Mouse (Mus musculus) natural killer cell, adult 2 months (primary cell): Measurements from ENCODE around the gene Birc7.

Experiments used
- DNase-seq, 2 experiments: peaks; one replicate each; pipeline ENCODE4 v3.0.0; 2022; ENCODE audit warnings: low spot score in 2 of 2

Birc7 gene

GRCm38 (mm10) chr2:180928723-180929122 lies at the start of gene Birc7:
Birc7 (plus strand) TSS chr2:180929023.
- DNase-seq: no peak

- no peak for DNase-seq
Observed at GRCm38 (mm10) chr2:180879365-180880067, 49.3 kb upstream of the Birc7 start.

- no peak for DNase-seq
Observed at GRCm38 (mm10) chr2:180881281-180881680, 47.5 kb upstream of the Birc7 start.

- no peak for DNase-seq
Observed at GRCm38 (mm10) chr2:180885270-180885669, 43.6 kb upstream of the Birc7 start.

GRCm38 (mm10) chr2:180889271-180889920 lies 39.4 kb upstream of the Birc7 start:
- DNase-seq: no peak

GRCm38 (mm10) chr2:180889921-180890280 lies 38.9 kb upstream of the Birc7 start:
- no peak for DNase-seq

GRCm38 (mm10) chr2:180890422-180891074 lies 38.3 kb upstream of the Birc7 start:
- no peak for DNase-seq

- no peak for DNase-seq
Observed at GRCm38 (mm10) chr2:180891075-180891834, 37.6 kb upstream of the Birc7 start.

- DNase-seq: no peak
Observed at GRCm38 (mm10) chr2:180891835-180892323, 36.9 kb upstream of the Birc7 start.

GRCm38 (mm10) chr2:180892841-180893521 lies 35.8 kb upstream of the Birc7 start:
- no peak for DNase-seq

- DNase-seq: no peak
Observed at GRCm38 (mm10) chr2:180893537-180894028, 35.2 kb upstream of the Birc7 start.

GRCm38 (mm10) chr2:180894029-180894623 lies 34.7 kb upstream of the Birc7 start:
- DNase-seq: no peak

GRCm38 (mm10) chr2:180894734-180895133 lies 34.1 kb upstream of the Birc7 start:
- peak; percentile 26 to 59 for DNase-seq

GRCm38 (mm10) chr2:180895321-180895720 lies 33.5 kb upstream of the Birc7 start:
- DNase-seq: no peak

GRCm38 (mm10) chr2:180895837-180896525 lies 32.8 kb upstream of the Birc7 start:
- DNase-seq: no peak

- no peak for DNase-seq
Observed at GRCm38 (mm10) chr2:180896819-180897625, 31.8 kb upstream of the Birc7 start.

GRCm38 (mm10) chr2:180897857-180898256 lies 31.0 kb upstream of the Birc7 start:
- DNase-seq: no peak

GRCm38 (mm10) chr2:180902086-180902485 lies 26.7 kb upstream of the Birc7 start:
- no peak for DNase-seq

GRCm38 (mm10) chr2:180904435-180905208 lies 24.2 kb upstream of the Birc7 start:
- no peak for DNase-seq
